Mouse (Mus musculus): ENCODE measurements around the gene Tstd2. TPM values are rescaled to one million over a fixed set of nuclear protein-coding genes. Genes with fewer than 3 reads are reported as not detected.

Tstd2 gene
- polyA plus RNA-seq, 1 experiment from 2014 or later: 45.1 TPM

GRCm38 (mm10) chr4:46097591-46097990 lies 40.9 kb downstream of the Tstd2 start:
- ATAC-seq (ENCODE audit: insufficient number of reproducible peaks, low FRiP score, low TSS enrichment, low read depth) (no peak), DNase-seq (ENCODE audit: low spot score) (no peak)
- Histone ChIP-seq H3K27me3 (ENCODE audit: control insufficient read depth, insufficient read depth, low read length) (no peaks in the 10 kb centered on the region), H3K36me3 (ENCODE audit: control insufficient read depth, insufficient read depth, low read length) (no peaks in the 10 kb centered on the region), H3K4me2 (ENCODE audit: low read depth, severe bottlenecking) (no peak overlapping the region), H3K4me3 (ENCODE audit: low read depth, low read length) (no peak overlapping the region), H3K27ac (replicated peaks; ENCODE audit: low read depth, low read length) (no peak overlapping the region), H3K9ac (ENCODE audit: low read length) (no peak overlapping the region), H3K4me1 (ENCODE audit: control insufficient read depth, insufficient read depth, low read length) (peaks cover 6% of the 10 kb centered on the region; the same call in 1 of the 2 replicates), H3K9me3 (ENCODE audit: control insufficient read depth, low read length) (no peaks in the 10 kb centered on the region)
- 85% methylated on average over 2 of the region's 2 CpGs for WGBS

GRCm38 (mm10) chr4:46096546-46096945 lies 41.9 kb downstream of the Tstd2 start:
- H3K27me3 ChIP-seq (ENCODE audit: control insufficient read depth, insufficient read depth, low read length): no peaks in the 10 kb centered on the region
- no peak overlapping the region for H3K4me2 ChIP-seq (ENCODE audit: low read depth, severe bottlenecking)
- H3K4me3 ChIP-seq (ENCODE audit: low read depth, low read length): no peak overlapping the region
- no peaks in the 10 kb centered on the region for H3K9me3 ChIP-seq (ENCODE audit: control insufficient read depth, low read length)
- H3K9ac ChIP-seq (ENCODE audit: low read length): no peak overlapping the region
- H3K27ac ChIP-seq (replicated peaks; ENCODE audit: low read depth, low read length): no peak overlapping the region
- no peak for DNase-seq (ENCODE audit: low spot score)
- no peak for ATAC-seq (ENCODE audit: insufficient number of reproducible peaks, low FRiP score, low TSS enrichment, low read depth)
- peaks cover 6% of the 10 kb centered on the region; the same call in 1 of the 2 replicates for H3K4me1 ChIP-seq (ENCODE audit: control insufficient read depth, insufficient read depth, low read length)
- WGBS: 89% methylated on average over 7 of the region's 7 CpGs
- no peaks in the 10 kb centered on the region for H3K36me3 ChIP-seq (ENCODE audit: control insufficient read depth, insufficient read depth, low read length)

GRCm38 (mm10) chr4:46095826-46096159 lies 42.7 kb downstream of the Tstd2 start:
- Histone ChIP-seq H3K4me3 (ENCODE audit: low read depth, low read length) (no peak overlapping the region), H3K36me3 (ENCODE audit: control insufficient read depth, insufficient read depth, low read length) (no peaks in the 10 kb centered on the region), H3K27ac (replicated peaks; ENCODE audit: low read depth, low read length) (no peak overlapping the region), H3K27me3 (ENCODE audit: control insufficient read depth, insufficient read depth, low read length) (no peaks in the 10 kb centered on the region), H3K9ac (ENCODE audit: low read length) (no peak overlapping the region), H3K4me1 (ENCODE audit: control insufficient read depth, insufficient read depth, low read length) (0 out of 2 replicates have a peak, but pooled peaks cover under 1% of the 10 kb centered on the region), H3K4me2 (ENCODE audit: low read depth, severe bottlenecking) (no peak overlapping the region), H3K9me3 (ENCODE audit: control insufficient read depth, low read length) (no peaks in the 10 kb centered on the region)
- 90% methylated on average over 3 of the region's 3 CpGs for WGBS
- DNase-seq (ENCODE audit: low spot score): no peak
- no peak for ATAC-seq (ENCODE audit: insufficient number of reproducible peaks, low FRiP score, low TSS enrichment, low read depth)

GRCm38 (mm10) chr4:46094916-46095825 lies 43.3 kb downstream of the Tstd2 start:
- DNase-seq (ENCODE audit: low spot score) (no peak), ATAC-seq (ENCODE audit: insufficient number of reproducible peaks, low FRiP score, low TSS enrichment, low read depth) (no peak)
- H3K4me3 ChIP-seq (ENCODE audit: low read depth, low read length): no peak overlapping the region
- H3K9me3 ChIP-seq (ENCODE audit: control insufficient read depth, low read length): no peaks in the 10 kb centered on the region
- no peaks in the 10 kb centered on the region for H3K4me1 ChIP-seq (ENCODE audit: control insufficient read depth, insufficient read depth, low read length)
- H3K27ac ChIP-seq (replicated peaks; ENCODE audit: low read depth, low read length): no peak overlapping the region
- no peaks in the 10 kb centered on the region for H3K36me3 ChIP-seq (ENCODE audit: control insufficient read depth, insufficient read depth, low read length)
- H3K4me2 ChIP-seq (ENCODE audit: low read depth, severe bottlenecking): no peak overlapping the region
- H3K9ac ChIP-seq (ENCODE audit: low read length): no peak overlapping the region
- H3K27me3 ChIP-seq (ENCODE audit: control insufficient read depth, insufficient read depth, low read length): no peaks in the 10 kb centered on the region
- 71% methylated on average over 15 of the region's 15 CpGs for WGBS

GRCm38 (mm10) chr4:46092429-46093076 lies 45.9 kb downstream of the Tstd2 start:
- WGBS: 88% methylated on average over 5 of the region's 5 CpGs
- Histone ChIP-seq H3K27ac (replicated peaks; ENCODE audit: low read depth, low read length) (no peak overlapping the region), H3K9me3 (ENCODE audit: control insufficient read depth, low read length) (no peaks in the 10 kb centered on the region), H3K4me3 (ENCODE audit: low read depth, low read length) (no peak overlapping the region), H3K36me3 (ENCODE audit: control insufficient read depth, insufficient read depth, low read length) (no peaks in the 10 kb centered on the region), H3K4me2 (ENCODE audit: low read depth, severe bottlenecking) (no peak overlapping the region), H3K27me3 (ENCODE audit: control insufficient read depth, insufficient read depth, low read length) (no peaks in the 10 kb centered on the region), H3K4me1 (ENCODE audit: control insufficient read depth, insufficient read depth, low read length) (no peaks in the 10 kb centered on the region), H3K9ac (ENCODE audit: low read length) (no peak overlapping the region)
- no peak for ATAC-seq (ENCODE audit: insufficient number of reproducible peaks, low FRiP score, low TSS enrichment, low read depth)
- DNase-seq (ENCODE audit: low spot score): no peak

GRCm38 (mm10) chr4:46089524-46090125 lies 48.9 kb downstream of the Tstd2 start:
- H3K4me1 ChIP-seq (ENCODE audit: control insufficient read depth, insufficient read depth, low read length): no peaks in the 10 kb centered on the region
- ATAC-seq (ENCODE audit: insufficient number of reproducible peaks, low FRiP score, low TSS enrichment, low read depth) (no peak), DNase-seq (ENCODE audit: low spot score) (no peak)
- WGBS: 82% methylated on average over 14 of the region's 14 CpGs
- H3K27ac ChIP-seq (replicated peaks; ENCODE audit: low read depth, low read length): no peak overlapping the region
- no peaks in the 10 kb centered on the region for H3K27me3 ChIP-seq (ENCODE audit: control insufficient read depth, insufficient read depth, low read length)
- no peaks in the 10 kb centered on the region for H3K36me3 ChIP-seq (ENCODE audit: control insufficient read depth, insufficient read depth, low read length)
- H3K4me2 ChIP-seq (ENCODE audit: low read depth, severe bottlenecking): no peak overlapping the region
- no peaks in the 10 kb centered on the region for H3K9me3 ChIP-seq (ENCODE audit: control insufficient read depth, low read length)
- H3K4me3 ChIP-seq (ENCODE audit: low read depth, low read length): no peak overlapping the region
- H3K9ac ChIP-seq (ENCODE audit: low read length): no peak overlapping the region

- no peak overlapping the region for H3K9ac ChIP-seq (ENCODE audit: low read length)
- H3K4me3 ChIP-seq (ENCODE audit: low read depth, low read length): no peak overlapping the region
- H3K27ac ChIP-seq (replicated peaks; ENCODE audit: low read depth, low read length): no peak overlapping the region
- DNase-seq (ENCODE audit: low spot score) (no peak), ATAC-seq (ENCODE audit: insufficient number of reproducible peaks, low FRiP score, low TSS enrichment, low read depth) (no peak)
- H3K4me1 ChIP-seq (ENCODE audit: control insufficient read depth, insufficient read depth, low read length): no peaks in the 10 kb centered on the region
- WGBS: 51% methylated on average over 5 of the region's 5 CpGs
- H3K4me2 ChIP-seq (ENCODE audit: low read depth, severe bottlenecking): no peak overlapping the region
- no peaks in the 10 kb centered on the region for H3K9me3 ChIP-seq (ENCODE audit: control insufficient read depth, low read length)
- no peaks in the 10 kb centered on the region for H3K27me3 ChIP-seq (ENCODE audit: control insufficient read depth, insufficient read depth, low read length)
- H3K36me3 ChIP-seq (ENCODE audit: control insufficient read depth, insufficient read depth, low read length): no peaks in the 10 kb centered on the region
These were observed 50.6 kb downstream of the Tstd2 start for GRCm38 (mm10) chr4:46087852-46088251.

- H3K4me3 ChIP-seq (ENCODE audit: low read depth, low read length): no peak overlapping the region
- no peak overlapping the region for H3K27ac ChIP-seq (replicated peaks; ENCODE audit: low read depth, low read length)
- no peak for ATAC-seq (ENCODE audit: insufficient number of reproducible peaks, low FRiP score, low TSS enrichment, low read depth)
- H3K9ac ChIP-seq (ENCODE audit: low read length): no peak overlapping the region
- no peak overlapping the region for H3K4me2 ChIP-seq (ENCODE audit: low read depth, severe bottlenecking)
- no peaks in the 10 kb centered on the region for H3K4me1 ChIP-seq (ENCODE audit: control insufficient read depth, insufficient read depth, low read length)
- no peaks in the 10 kb centered on the region for H3K36me3 ChIP-seq (ENCODE audit: control insufficient read depth, insufficient read depth, low read length)
- no peak for DNase-seq (ENCODE audit: low spot score)
- WGBS: 81% methylated on average over 7 of the region's 7 CpGs
- no peaks in the 10 kb centered on the region for H3K27me3 ChIP-seq (ENCODE audit: control insufficient read depth, insufficient read depth, low read length)
- H3K9me3 ChIP-seq (ENCODE audit: control insufficient read depth, low read length): no peaks in the 10 kb centered on the region
These were observed 51.1 kb downstream of the Tstd2 start for GRCm38 (mm10) chr4:46087427-46087771.

Data from limb, embryonic 11.5 days (tissue).